Mouse (Mus musculus) monocyte, adult 59 days (primary cell): ENCODE measurements around the gene Elovl6. TPM values are rescaled to one million over a fixed set of nuclear protein-coding genes. Genes with fewer than 3 reads are reported as not detected.

ENCODE experiments used
- total RNA-seq, 2 experiments: library from RNA; stranded (reverse); gene quantifications; one replicate each; pipeline ENCODE4 v1.2.4; 2023

Elovl6 gene
- total RNA-seq: 1 to 10 TPM; 4.5 to 5.8 TPM

DNA sequence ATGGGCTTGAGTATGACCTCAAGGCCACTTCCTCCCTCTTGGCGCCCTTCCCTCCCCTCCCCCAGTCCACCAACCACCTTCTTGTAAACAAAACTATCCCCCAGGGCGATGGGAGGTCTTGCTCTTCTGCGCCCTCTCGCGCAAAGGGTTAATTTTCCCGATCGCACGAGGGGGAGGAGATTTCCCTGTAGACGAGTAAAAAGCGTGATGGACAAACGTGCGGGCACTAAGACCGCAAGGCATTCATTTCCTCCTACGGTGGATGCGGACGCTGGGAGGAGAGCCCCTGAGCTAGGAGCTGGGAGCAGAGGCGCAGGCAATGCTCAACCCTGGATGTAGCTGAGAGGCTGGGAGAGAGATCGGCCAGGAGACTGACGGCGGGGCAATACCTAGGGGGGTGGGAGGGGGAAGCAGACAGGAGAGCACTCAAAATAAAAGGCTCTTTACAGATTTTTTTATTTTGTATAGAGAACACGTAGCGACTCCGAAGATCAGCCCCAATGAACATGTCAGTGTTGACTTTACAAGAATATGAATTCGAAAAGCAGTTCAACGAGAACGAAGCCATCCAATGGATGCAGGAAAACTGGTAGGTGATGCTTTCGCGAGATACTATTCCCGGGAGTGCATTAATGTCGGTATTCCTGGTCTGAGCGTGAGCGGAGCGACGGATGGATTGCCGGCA is at the start of gene Elovl6:
Gene Elovl6 (plus strand): TSS at position 176 of the 685 bp plus-strand sequence.

Other genes starting within 250 kb of the Elovl6 start
- gene Enpep, start 199.6 kb upstream of the Elovl6 start, total RNA-seq: under 1 TPM; 0.58 TPM
- 1 to 10 TPM; 1.0 to 2.2 TPM for gene Egf, start 223.0 kb downstream of the Elovl6 start, total RNA-seq